Mouse (Mus musculus) activated CD4-positive, CD25-positive, alpha-beta regulatory T cell, adult 4 months (primary cell): ENCODE data around the gene Snap23. TPM values are rescaled to one million over a fixed set of nuclear protein-coding genes. Genes with fewer than 3 reads are reported as not detected.

Experiments used
- ATAC-seq: one replicate; pipeline ENCODE4 v1.8.0; 2017
- polyA plus RNA-seq, 2 experiments: library from polyadenylated mRNA; unstranded; fragments of 100-300 nt; shearing (Covaris generic); gene quantifications; one replicate each; pipeline ENCODE4 v1.2.1; 2017

Snap23 gene
- polyA plus RNA-seq, 2 experiments from 2014 or later, result 58.1 to 58.3 TPM

DNA sequence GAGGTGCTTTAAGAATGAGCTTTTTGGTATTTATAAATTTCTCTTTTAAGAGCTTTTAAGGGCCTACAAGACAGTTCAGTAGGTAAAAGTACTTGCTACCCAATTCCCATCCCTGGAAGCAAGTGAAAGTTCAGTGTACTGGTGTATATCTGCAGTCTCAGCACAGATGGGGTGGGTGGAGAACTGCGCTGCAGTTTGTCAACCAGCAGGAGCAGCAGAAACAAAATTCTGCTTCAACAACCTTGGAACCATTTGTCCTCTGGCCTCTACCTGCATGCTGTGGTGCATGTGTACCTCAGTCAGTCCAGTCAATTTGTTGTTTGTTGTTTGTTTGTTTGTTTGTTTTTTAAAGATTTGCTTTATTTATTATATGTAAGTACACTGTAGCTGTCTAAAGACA, 24.8 kb downstream of the Snap23 start:
- no peak for ATAC-seq

DNA sequence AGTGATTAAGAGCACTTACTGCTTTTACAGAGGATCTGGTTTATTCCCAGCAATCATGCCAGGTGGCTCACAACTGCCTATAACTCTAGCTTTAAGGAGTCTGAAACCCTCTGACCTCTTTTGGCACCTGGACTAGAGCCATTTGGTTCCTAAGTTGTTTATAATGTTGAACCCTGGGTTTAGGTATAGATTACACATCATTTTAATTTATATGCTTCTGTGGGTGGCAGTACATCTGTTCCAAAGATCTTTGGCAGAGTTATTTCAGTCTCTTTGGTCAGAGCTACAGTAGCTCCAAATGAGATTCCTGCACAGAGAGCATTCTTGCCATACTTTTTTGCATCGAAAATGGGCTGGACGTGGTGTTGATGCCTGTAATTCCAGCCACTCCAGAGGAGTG, 30.3 kb downstream of the Snap23 start:
- ATAC-seq, result no peak

DNA sequence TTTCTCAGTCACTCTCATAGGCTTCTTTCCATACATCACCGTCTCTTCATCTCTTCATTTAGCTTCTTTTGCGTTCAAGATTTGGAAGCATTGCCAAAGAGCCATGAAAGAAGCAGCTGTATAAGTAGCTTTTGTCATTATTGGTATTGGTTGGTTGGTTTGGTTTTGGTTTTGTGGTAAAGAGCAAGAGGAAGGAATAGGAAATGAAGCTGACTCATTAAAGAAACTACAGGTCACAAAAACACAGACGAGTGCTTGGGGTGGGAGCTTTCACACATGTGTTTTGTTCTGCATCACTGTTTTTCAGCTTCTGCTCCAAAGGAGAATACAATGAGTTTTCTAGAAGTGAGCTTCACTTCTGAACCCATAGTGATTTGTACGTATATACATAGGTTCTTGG, 32.0 kb downstream of the Snap23 start:
- ATAC-seq, result no peak

DNA sequence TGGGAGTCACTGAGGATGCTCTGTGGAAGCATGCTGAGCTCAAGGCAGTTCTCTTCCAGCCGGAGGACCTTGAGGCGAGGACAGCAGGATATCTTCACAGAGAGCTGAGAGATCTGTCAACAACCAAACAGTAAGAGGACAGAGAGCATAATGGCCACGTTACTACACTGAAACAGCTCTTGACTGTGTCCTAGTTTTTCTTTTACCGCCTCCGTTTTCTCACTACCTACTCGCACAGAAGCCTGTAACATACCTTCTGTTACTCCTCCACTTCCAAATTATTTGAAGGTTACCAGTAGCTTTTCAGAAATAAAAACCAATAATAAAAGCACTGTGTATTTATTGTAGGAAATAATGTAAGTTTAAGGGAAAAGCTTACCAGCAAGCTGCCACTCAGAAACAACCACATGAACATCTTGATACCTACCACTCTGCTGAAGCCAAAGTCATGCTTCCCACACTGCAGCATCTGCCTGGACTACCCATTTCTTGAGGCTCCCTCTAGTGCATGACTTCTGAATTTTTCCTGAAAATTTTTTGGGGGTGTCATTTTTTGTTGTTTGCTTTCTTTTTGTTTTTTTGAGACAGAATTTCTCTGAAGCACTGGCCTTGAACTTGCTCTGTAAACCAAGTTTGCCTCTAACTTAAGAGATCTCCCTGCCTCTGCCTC, 38.7 kb downstream of the Snap23 start:
- ATAC-seq, result no peak

DNA sequence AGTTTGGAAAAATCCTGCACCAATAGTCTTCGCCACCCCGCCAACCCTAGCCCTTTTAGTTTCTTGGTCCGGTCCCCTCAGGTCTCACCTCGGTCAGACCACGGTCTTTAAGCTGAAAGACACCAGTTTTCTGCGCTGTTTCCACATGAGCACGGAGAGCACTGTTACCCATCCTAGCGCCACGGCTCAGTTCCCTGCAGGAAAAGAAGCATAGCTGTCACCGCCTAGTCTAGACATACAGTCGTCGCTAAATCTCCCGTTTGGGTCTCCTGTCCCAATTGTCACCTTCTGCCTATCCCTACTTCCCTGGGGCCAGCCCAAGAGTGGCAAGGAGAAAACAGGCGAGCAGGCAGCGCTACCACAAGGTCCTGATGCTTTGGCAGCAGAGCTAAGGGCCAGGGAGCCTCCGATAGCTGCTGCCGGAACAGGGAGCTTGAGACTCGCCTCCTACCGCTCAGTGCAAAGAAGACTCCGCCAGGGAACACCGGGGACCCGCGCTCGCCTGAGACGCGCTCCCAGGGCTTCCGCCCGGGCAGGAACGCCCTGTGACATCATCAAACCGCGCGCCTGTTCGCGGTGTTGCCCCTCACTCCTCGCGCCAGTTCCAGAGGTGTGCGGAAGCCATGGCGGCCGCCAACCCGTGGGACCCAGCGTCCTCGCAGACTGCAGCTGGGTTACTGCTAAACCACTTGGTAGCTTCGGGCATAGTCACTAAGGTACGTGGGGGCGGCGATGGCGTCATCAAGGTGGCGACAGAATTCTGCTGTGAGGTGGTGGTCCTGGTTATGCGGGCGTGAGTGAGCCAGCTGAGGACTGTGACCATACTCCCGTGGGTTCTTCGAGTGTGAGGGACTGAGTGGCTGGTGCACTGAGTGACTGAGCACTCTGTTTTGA, 41.6 kb downstream of the Snap23 start, which contains the start of the genes Haus2 and Lrrc57:
Haus2 (plus strand) TSS at position 554 of the 894 bp plus-strand sequence.
Lrrc57 (minus strand) TSS at position 691 of the 894 bp plus-strand sequence.
- ATAC-seq, result peak; percentile 90

DNA sequence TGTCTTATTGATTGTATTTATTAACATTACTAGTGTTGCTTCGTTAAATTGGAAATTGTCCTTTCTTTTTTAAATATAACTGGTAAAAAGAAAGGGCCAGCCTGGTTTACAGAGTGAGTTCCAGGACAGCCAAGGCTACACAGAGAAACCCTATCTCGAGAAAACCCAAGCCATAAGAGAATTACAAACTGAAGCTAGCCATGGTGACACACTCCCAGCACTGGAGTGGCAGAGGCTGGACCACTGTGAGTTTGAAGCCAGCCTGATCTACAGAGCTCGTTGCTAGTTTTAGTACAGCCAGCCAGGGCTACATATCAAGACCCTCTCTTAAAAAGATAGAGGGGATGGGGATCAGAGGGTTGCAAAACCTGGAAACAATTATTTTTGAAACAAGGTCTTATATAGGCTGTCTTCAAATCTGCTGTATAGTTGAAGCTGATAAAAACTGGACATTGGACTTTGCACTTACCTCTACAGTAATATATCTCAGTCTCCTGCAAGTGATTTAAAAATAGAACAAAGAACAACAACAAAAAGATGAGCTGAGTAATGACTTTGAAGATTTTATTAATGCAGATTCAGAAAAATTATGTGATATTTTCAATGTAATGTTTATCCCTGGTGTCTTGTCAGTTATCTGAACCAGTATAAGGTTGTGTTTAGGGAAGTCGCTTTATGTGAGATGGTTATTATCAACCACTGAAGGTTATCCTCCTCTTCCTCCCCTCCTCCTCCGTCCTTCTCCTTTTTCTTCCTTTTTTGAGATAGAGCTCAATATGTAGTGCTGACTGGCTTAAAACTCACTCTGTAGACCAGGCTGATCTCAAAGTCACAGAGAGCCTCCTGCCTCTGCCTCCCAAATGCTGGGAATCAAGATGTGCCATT, 49.0 kb downstream of the Snap23 start:
- ATAC-seq, result no peak

DNA sequence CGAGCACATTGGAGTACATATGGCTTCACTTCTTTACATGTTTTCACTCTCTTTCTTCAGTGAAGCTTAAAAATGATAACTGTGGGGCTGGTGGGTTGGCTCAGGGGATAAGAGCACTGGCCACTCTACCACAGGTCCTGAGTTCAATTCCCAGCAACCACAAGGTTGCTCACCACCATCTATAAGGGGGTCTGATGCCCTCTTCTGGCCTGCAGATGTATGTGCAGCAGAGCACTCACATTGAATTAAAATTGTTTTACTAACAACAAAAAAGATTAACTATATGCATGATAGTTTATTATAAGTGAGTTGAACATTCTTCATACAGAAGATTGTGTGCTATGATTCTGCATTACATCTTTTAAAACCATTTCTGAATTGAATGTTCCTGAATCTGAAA, 52.1 kb downstream of the Snap23 start:
- ATAC-seq, result no peak

DNA sequence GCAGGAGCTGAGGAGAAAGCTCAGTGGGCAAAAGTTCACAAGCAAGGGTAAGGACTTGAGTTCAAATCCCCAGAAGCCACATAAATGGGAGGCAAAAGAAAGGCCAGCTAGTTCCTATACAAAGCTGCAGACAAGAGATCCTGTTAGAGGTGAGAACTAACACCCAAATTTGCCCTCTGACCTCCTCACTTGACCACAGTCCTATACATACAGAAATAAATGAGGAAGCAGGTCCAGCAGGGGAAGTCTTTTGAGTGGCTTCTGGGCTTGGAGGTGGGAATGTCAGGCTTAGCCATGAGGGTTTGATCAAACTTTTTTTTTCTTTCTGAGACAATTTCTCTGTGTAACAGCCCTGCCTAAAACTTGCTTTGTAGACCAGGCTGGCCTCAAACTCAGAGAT, 55.4 kb downstream of the Snap23 start:
- no peak for ATAC-seq

DNA sequence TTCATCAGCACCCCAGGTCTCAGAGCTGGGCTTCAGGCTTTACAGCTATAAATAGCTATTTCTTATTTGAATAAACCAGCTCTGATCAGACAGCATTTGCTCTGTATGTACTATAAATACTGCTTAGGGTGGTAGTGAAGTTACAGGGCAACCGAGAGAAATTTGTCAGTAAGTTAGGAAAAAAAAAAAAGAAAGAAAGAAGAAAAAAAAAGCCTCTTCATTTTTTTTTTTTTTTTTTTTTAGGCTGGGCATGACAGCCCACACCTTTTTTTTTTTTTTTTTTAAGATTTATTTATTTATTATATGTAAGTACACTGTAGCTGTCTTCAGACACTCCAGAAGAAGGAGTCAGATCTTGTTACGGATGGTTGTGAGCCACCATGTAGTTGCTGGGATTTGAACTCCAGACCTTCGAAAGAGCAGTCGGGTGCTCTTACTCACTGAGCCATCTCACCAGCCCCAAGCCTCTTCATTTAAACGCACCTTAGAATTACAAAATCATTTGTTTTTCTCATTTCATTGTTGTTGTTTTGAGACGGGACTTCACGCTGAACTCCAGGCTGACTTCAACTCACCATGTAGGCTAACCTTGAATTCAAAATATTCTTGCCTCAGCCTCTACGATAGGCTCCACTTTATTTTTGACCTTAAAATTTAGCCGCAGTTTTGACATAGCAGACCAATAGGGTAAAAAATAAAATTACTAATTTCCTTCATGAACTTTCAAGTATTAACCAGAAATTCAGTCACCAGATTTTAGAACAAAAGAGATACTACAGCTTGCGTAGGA, 60.8 kb downstream of the Snap23 start:
- ATAC-seq, result no peak

DNA sequence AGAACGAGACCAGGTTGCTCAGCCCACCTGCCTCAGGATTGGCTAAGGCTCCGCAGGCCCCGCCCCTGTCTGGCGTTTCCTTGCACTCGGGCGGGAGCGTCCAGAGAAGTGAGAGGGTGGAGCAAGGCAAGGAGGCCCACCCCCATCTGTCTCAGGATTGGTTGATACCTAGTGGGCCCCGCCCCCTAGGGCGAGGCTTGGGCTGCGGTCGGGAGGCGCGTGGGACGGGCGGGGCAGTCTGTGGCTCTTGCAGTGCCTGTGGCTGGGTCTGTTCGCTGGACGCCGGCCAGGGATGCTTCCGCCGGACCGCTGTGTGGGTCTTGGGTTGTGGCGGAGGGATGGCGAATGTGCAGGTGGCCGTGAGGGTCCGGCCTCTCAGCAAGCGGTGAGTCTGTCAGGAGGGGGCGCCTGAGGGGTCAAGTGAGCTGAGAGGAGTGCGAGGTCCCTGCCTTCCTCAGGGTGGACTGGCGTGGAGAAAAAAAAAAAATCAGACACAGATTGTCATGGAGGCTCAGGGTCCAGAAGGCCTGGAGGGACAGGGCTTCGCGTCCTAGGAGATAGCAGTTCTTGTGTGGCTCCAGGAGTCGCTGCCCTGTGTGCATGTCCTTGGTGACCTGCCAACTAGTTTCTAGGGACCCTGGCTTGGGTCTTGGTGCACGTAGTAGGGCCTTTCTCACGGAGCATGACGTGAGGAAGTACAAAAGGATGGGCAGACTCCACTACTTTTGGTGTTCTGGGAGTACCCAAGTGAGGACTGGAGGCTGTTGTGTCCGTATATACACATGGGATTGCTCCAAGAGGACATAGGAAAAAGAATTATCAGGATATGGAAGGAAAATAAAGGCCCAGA, 61.6 kb downstream of the Snap23 start, which contains the start of gene Stard9:
Stard9 (plus strand) TSS at position 236 of the 850 bp plus-strand sequence.
- ATAC-seq, result peak; percentile 100

DNA sequence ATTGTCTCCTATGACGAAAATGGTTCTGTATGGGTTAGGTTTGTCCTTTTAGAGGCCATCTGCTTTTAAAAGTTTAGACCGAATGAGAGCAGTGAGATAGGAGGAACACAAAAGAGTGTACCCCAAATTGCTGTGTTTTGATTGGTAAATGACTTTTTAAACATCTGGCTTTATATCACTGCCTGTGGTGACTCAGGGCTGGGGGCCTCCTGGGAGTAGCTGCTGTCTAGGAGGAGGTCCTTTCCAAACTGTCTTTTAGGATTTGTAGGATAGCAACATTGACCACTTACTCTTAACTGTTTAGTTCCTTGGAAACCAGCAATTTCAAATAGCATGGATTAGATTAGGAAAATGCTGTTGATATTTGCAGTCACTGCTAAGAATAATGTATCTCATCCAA, 62.8 kb downstream of the Snap23 start:
- ATAC-seq, result no peak

DNA sequence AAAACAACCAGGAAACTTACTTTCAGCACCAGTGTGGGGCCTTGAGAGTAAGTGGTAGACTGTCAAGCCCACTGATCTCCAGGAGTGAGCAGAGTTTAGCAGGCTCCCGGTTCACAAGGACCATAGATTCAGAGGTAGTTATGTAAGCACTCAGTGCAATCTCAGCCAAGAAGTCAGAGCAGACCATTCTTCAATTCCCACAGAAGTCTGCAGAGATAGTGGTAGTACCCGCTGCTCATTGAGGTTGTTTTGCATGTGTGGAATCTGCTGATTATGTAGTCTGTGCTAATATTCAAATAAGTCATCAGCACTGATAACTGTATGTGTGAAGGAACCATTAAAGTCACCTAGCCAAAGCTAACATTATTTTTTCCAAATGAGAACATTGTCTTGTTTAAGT, 63.2 kb downstream of the Snap23 start:
- no peak for ATAC-seq

DNA sequence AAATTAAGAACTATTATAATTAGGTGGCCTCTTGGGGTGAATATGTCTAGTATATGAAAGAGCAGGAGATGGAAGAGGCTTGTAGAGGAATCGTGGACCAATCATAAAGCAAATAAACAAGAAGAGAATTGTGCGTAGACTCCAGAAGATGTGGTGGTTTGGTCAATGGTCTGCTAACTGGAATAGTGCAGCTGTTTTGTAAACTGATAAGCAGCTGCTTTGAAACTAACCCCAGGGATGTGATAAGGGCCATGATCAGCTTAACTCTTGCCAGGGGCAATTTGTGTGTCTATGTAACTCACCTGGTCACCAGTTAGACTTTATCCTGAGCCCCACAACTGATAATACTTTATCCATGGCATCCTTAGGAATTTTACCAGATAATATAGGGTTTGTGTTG, 64.0 kb downstream of the Snap23 start:
- ATAC-seq, result no peak

DNA sequence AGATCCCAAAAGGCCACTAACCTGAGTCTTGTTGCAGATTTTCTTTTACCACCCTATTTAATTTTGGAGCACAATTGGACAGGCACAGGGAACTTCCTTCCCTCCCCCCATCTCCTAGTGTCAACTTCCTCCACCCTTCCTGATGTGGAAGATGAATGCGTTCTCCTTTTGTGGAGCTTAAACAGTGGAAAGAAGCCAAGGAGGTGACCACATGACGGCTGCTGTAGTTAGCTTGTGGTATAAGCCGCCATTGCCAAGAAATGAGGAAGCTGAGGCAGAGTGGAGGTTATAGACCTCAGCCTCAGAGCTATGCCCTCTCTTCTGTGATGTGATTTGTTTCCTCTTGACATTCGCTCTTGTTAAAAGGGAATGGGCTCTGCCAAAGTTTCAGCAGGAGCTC, 64.5 kb downstream of the Snap23 start:
- no peak for ATAC-seq

DNA sequence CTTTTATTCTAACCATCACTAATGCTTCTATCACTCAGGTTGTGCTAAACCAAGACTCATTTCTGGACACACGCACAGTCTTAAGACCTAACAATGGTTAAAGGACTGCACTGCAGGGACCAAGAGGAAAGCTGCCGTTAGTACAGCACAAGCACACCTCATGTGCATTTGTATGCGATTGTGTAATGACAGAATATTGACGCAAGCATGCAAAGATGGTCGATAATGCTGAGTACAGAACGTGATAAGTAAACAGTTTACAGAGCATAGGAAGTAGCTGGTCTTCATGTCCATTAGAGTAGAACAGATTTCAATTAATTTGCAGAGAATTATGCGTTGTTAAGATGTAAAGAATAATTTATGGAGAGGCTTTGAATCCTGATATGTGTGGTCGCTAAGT, 73.4 kb downstream of the Snap23 start:
- no peak for ATAC-seq

DNA sequence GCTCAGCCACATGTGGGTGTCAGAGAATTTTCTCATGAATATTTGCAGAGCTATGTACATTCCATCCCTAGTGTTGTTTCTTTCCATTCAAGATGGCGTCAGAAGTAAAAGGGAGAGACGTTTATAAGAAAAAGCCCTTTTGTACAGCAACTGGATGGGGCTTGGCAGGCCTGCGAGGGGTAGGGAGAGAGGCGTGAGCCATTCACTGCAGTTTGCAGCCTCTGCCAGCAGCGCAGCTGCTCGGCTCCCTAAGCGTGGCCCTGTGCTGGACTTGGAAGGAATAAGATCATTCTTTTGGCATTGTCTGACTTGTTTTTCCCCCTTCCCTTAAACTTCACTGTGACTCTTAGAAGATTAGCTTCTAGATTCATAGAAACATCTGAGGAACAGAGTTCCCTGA, 76.4 kb downstream of the Snap23 start:
- no peak for ATAC-seq

DNA sequence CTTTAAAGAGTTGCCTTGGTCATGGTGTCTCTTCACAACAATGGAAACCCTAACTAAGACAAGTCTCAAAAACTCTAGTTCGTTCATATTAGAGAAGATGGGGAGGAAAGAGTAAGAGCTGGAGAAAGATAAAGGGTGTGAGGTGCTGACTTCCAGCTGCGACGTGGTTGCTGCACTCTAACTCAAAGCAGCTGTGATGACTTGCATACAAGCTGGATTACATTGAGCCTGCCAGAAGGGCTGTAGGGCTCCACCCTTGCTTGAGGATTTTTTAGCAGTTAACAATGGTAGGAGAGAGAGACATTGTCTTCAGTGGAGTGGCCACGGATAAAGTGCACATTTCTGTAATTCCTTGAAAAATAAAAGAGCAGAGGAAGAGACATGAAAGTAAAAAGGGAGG, 79.3 kb downstream of the Snap23 start:
- no peak for ATAC-seq
